Mouse (Mus musculus) E14TG2a.4 (cell line): ENCODE measurements at regions not wholly inside any gene's neighbourhood (a gene's known extent, or its start where the extent isn't known, plus 50 kb on each side); places are given as distances from the start of the nearest gene placed in this dataset.

Source experiments
- CTCF ChIP-seq: conservative IDR thresholded peaks from 2 replicates; pipeline ENCODE4 v1.5.1; 2014; ENCODE audit warnings: low read length
- POU5F1 ChIP-seq: IDR thresholded peaks from 2 replicates; pipeline ENCODE4 v1.6.1; 2014; ENCODE audit warnings: low read length, borderline replicate concordance

DNA sequence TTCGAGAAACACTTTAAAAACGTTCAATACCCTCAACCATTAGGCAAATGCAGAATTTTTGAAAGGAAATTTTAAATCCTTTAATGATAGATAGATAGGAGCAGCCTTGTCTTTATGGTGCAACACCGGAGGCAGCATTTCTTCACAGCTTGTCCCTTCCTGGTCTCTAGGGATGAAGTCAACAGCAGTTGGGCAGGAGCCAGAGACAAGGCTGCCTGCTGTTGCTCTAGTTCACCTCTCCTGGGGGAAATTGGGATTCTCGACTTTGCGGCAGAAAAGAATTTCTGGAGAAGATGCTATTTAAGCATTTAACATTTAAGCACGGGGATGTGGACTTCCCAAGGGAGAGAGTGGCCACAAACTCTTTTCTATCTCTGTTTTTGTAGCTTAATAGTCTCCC, 323.0 kb downstream of the Gja1 start:
- no peak for TF ChIP-seq CTCF
- no peak for TF ChIP-seq POU5F1
